Mouse (Mus musculus) heart, embryonic 15.5 days (tissue): Measurements from ENCODE around the gene Pld6. TPM values are rescaled to one million over a fixed set of nuclear protein-coding genes. Genes with fewer than 3 reads are reported as not detected.
"Not testable (repeated sequence)": the region's sequence is repeated elsewhere in the genome, so short reads cannot be mapped to it uniquely, and the experiment has no call there.

ENCODE experiments used
- ATAC-seq: fragments of 200-750 bp; cut with Nextera tagmentation; replicated peaks from 2 replicates; pipeline ENCODE4 v1.8.0; 2017; ENCODE audit warnings: low read depth, moderate TSS enrichment; ENCODE audit not compliant: insufficient number of reproducible peaks, insufficient read depth, low FRiP score
- H3K27ac ChIP-seq: fragments of 300-500 bp; sonication (generic); 2 replicates; pipeline ENCODE4 v1.5.1; 2015; ENCODE audit warnings: mild to moderate bottlenecking, inconsistent platforms
- H3K27me3 ChIP-seq: fragments of 300-500 bp; sonication (generic); 2 replicates; pipeline ENCODE4 v1.6.1; 2015; ENCODE audit warnings: inconsistent platforms
- H3K36me3 ChIP-seq: fragments of 300-500 bp; sonication (generic); 2 replicates; pipeline ENCODE4 v1.6.1; 2015; ENCODE audit warnings: mild to moderate bottlenecking, inconsistent platforms
- H3K4me1 ChIP-seq: fragments of 300-500 bp; sonication (generic); replicated peaks from 2 replicates; pipeline ENCODE4 v1.6.1; 2015; ENCODE audit warnings: inconsistent platforms
- H3K4me2 ChIP-seq: fragments of 300-500 bp; sonication (generic); 2 replicates; pipeline ENCODE4 v1.6.1; 2015; ENCODE audit warnings: inconsistent platforms, mild to moderate bottlenecking, moderate library complexity
- H3K4me3 ChIP-seq: fragments of 300-500 bp; sonication (generic); 2 replicates; pipeline ENCODE4 v1.5.1; 2015; ENCODE audit warnings: mild to moderate bottlenecking, inconsistent platforms
- H3K9ac ChIP-seq: fragments of 300-500 bp; sonication (generic); 2 replicates; pipeline ENCODE4 v1.6.1; 2015; ENCODE audit warnings: mild to moderate bottlenecking, inconsistent platforms
- H3K9me3 ChIP-seq: fragments of 300-500 bp; sonication (generic); replicated peaks from 2 replicates; pipeline ENCODE4 v1.6.1; 2016; ENCODE audit warnings: inconsistent platforms
- WGBS: fragments of 180-500 bp; shearing (Covaris S2); methylation state at CpG from one replicate; pipeline ENCODE4 v1.1.7; 2015; ENCODE audit warnings: mixed read lengths; 5-methylcytosine and 5-hydroxymethylcytosine counted together
- polyA plus RNA-seq: library from polyadenylated mRNA; unstranded; fragments of >200 nt; fragmentation: Nextera tagmentation; extraction: Ambion mirVana; gene quantifications from 2 replicates; pipeline ENCODE4 v1.2.1, GENCODE M21; 2015

The Pld6 gene
- polyA plus RNA-seq, 1 experiment from 2014 or later = 3.4 TPM

GRCm38 (mm10) chr11:59744374-59744773 is 43.1 kb downstream of the Pld6 start:
- Histone ChIP-seq H3K36me3 (peaks cover 73% of the 10 kb centered on the region), H3K9ac (no peak overlapping the region), H3K4me1 (no peaks in the 10 kb centered on the region), H3K9me3 (no peaks in the 10 kb centered on the region), H3K27ac (no peak overlapping the region), H3K4me2 (no peak overlapping the region), H3K27me3 (no peaks in the 10 kb centered on the region), H3K4me3 (no peak overlapping the region)
- ATAC-seq = no peak
- WGBS = 89% methylated on average over 4 of the region's 4 CpGs

GRCm38 (mm10) chr11:59743712-59744111 is 43.7 kb downstream of the Pld6 start:
- 92% methylated on average over 1 of the region's 1 CpGs for WGBS
- H3K9ac ChIP-seq = no peak overlapping the region
- H3K36me3 ChIP-seq = peaks cover 71% of the 10 kb centered on the region
- no peak overlapping the region for H3K27ac ChIP-seq
- H3K4me2 ChIP-seq = no peak overlapping the region
- H3K4me1 ChIP-seq = no peaks in the 10 kb centered on the region
- no peak for ATAC-seq
- H3K9me3 ChIP-seq = no peaks in the 10 kb centered on the region
- H3K4me3 ChIP-seq = no peak overlapping the region
- no peaks in the 10 kb centered on the region for H3K27me3 ChIP-seq

- WGBS = 89% methylated on average over 2 of the region's 2 CpGs
- Histone ChIP-seq H3K27ac (no peak overlapping the region), H3K4me3 (no peak overlapping the region), H3K27me3 (no peaks in the 10 kb centered on the region), H3K9ac (no peak overlapping the region), H3K9me3 (no peaks in the 10 kb centered on the region), H3K36me3 (peaks cover 71% of the 10 kb centered on the region), H3K4me2 (no peak overlapping the region), H3K4me1 (no peaks in the 10 kb centered on the region)
- ATAC-seq = no peak
Observed at GRCm38 (mm10) chr11:59743307-59743706, 44.1 kb downstream of the Pld6 start.

- no peak overlapping the region for H3K4me2 ChIP-seq
- peaks cover 79% of the 10 kb centered on the region for H3K36me3 ChIP-seq
- H3K9me3 ChIP-seq = no peaks in the 10 kb centered on the region
- H3K9ac ChIP-seq = no peak overlapping the region
- no peak overlapping the region for H3K27ac ChIP-seq
- 99% methylated on average over 5 of the region's 5 CpGs for WGBS
- H3K4me1 ChIP-seq = no peaks in the 10 kb centered on the region
- ATAC-seq = no peak
- no peaks in the 10 kb centered on the region for H3K27me3 ChIP-seq
- H3K4me3 ChIP-seq = no peak overlapping the region
Observed at GRCm38 (mm10) chr11:59741915-59742314, 45.5 kb downstream of the Pld6 start.

GRCm38 (mm10) chr11:59739996-59740395 is 47.4 kb downstream of the Pld6 start:
- H3K4me2 ChIP-seq = no peak overlapping the region
- WGBS = 90% methylated on average over 2 of the region's 2 CpGs
- H3K9ac ChIP-seq = no peak overlapping the region
- ATAC-seq = no peak
- H3K27me3 ChIP-seq = no peaks in the 10 kb centered on the region
- no peaks in the 10 kb centered on the region for H3K9me3 ChIP-seq
- no peak overlapping the region for H3K4me3 ChIP-seq
- peaks cover 83% of the 10 kb centered on the region for H3K36me3 ChIP-seq
- no peaks in the 10 kb centered on the region for H3K4me1 ChIP-seq
- H3K27ac ChIP-seq = no peak overlapping the region

- Histone ChIP-seq H3K36me3 (peaks cover 69% of the 10 kb centered on the region), H3K4me3 (no peak overlapping the region), H3K4me1 (0 out of 2 replicates have a peak, but pooled peaks cover 4% of the 10 kb centered on the region), H3K4me2 (no peak overlapping the region), H3K27ac (no peak overlapping the region), H3K9ac (no peak overlapping the region), H3K27me3 (no peaks in the 10 kb centered on the region), H3K9me3 (no peaks in the 10 kb centered on the region)
- no peak for ATAC-seq
- 94% methylated on average over 12 of the region's 12 CpGs for WGBS
Observed at GRCm38 (mm10) chr11:59737250-59737649, 50.2 kb downstream of the Pld6 start.

- not testable (repeated sequence) for H3K27ac ChIP-seq, H3K9me3 ChIP-seq, H3K4me3 ChIP-seq, H3K4me1 ChIP-seq, H3K27me3 ChIP-seq, H3K4me2 ChIP-seq, H3K9ac ChIP-seq, ATAC-seq
- WGBS = 92% methylated on average over 4 of the region's 4 CpGs
- H3K36me3 ChIP-seq = peaks cover 56% of the 10 kb centered on the region
Observed at GRCm38 (mm10) chr11:59735938-59736337, 51.5 kb downstream of the Pld6 start.

GRCm38 (mm10) chr11:59734335-59734734 is 53.1 kb downstream of the Pld6 start:
- H3K9ac ChIP-seq = no peak overlapping the region
- H3K9me3 ChIP-seq = no peaks in the 10 kb centered on the region
- no peak overlapping the region for H3K4me2 ChIP-seq
- 87% methylated on average over 1 of the region's 1 CpGs for WGBS
- no peak overlapping the region for H3K4me3 ChIP-seq
- H3K4me1 ChIP-seq = 0 out of 2 replicates have a peak, but pooled peaks cover 6% of the 10 kb centered on the region
- H3K27ac ChIP-seq = no peak overlapping the region
- no peak for ATAC-seq
- no peaks in the 10 kb centered on the region for H3K27me3 ChIP-seq
- peaks cover 41% of the 10 kb centered on the region for H3K36me3 ChIP-seq

Other genes with a start within 250 kb of the Pld6 start
- gene Nlrp3, start 246.1 kb downstream of the Pld6 start, polyA plus RNA-seq = 0.20 and 0.66 TPM in 2 replicates
- not detected in 2 replicates for gene Olfr222, start 211.4 kb downstream of the Pld6 start, polyA plus RNA-seq
- not detected in 2 replicates for gene Olfr223, start 194.4 kb downstream of the Pld6 start, polyA plus RNA-seq
- gene Mprip, start 126.3 kb downstream of the Pld6 start, polyA plus RNA-seq = 51.1 and 67.3 TPM in 2 replicates
- 32.6 and 36.9 TPM in 2 replicates for gene Flcn, start 22.4 kb upstream of the Pld6 start, polyA plus RNA-seq
- gene Nt5m, start 51.8 kb upstream of the Pld6 start, polyA plus RNA-seq = 35.0 and 38.2 TPM in 2 replicates
- 135 and 160 TPM in 2 replicates for gene Cops3, start 52.2 kb upstream of the Pld6 start, polyA plus RNA-seq
- gene Med9, start 160.6 kb upstream of the Pld6 start, polyA plus RNA-seq = 40.0 and 43.0 TPM in 2 replicates
- 7.2 and 7.7 TPM in 2 replicates for gene Rasd1, start 177.3 kb upstream of the Pld6 start, polyA plus RNA-seq